ENCODE assay signal across 16 mouse cellular contexts in genomic region chr7:67846796-67847195, GRCm38 (mm10).
DNase-seq lines count a peak whose midpoint lies in the region; ATAC-seq lines count a peak whose summit lies in the region.
"Had no signal": no experiment of that assay in that cellular context is flagged by ENCODE, and none has a peak within 500 bp of the region (broad histone marks: within the 10 kb centered on the region; RNA-seq: fewer than 3 reads in every experiment).

No protein-coding gene starts in this region.

- H3K4me3 ChIP-seq in midbrain, embryonic 11.5 days (ENCODE audit: low read depth, low read length) = no peak overlapping the region
- H3K4me3 ChIP-seq in midbrain, embryonic 14.5 days (replicated peaks; ENCODE audit: low read depth, low read length) = no peak overlapping the region
- H3K4me3 ChIP-seq: midbrain, embryonic 12.5 days; neural tube, embryonic 13.5 days had no signal

- no peak for ATAC-seq in midbrain, embryonic 11.5 days (ENCODE audit: low FRiP score)
- no peak for ATAC-seq in midbrain, embryonic 14.5 days (ENCODE audit: low FRiP score, low TSS enrichment)
- ATAC-seq: forebrain, embryonic 16.5 days; hindbrain, postnatal 0 days had no signal

- no peak overlapping the region for H3K27ac ChIP-seq in midbrain, embryonic 11.5 days (ENCODE audit: low read depth, low read length)
- H3K27ac ChIP-seq in midbrain, embryonic 14.5 days (replicated peaks; ENCODE audit: low read depth, low read length) = no peak overlapping the region
- H3K27ac ChIP-seq: hindbrain, postnatal 0 days; midbrain, embryonic 12.5 days; neural tube, embryonic 13.5 days had no signal

- no peaks in the 10 kb centered on the region for H3K36me3 ChIP-seq in midbrain, embryonic 11.5 days (ENCODE audit: control insufficient read depth, insufficient read depth, low read length)
- H3K36me3 ChIP-seq in midbrain, embryonic 14.5 days (ENCODE audit: control insufficient read depth, insufficient read depth, low read length) = no peaks in the 10 kb centered on the region
- H3K36me3 ChIP-seq: midbrain, embryonic 12.5 days; neural tube, embryonic 13.5 days had no signal

- H3K9ac ChIP-seq in midbrain, embryonic 11.5 days (ENCODE audit: low read length) = no peak overlapping the region
- H3K9ac ChIP-seq in midbrain, embryonic 14.5 days (replicated peaks; ENCODE audit: low read length) = no peak overlapping the region
- H3K9ac ChIP-seq: lung, embryonic 14.5 days; midbrain, embryonic 12.5 days; neural tube, embryonic 13.5 days had no signal

- 0 out of 2 replicates have a peak, but pooled peaks cover 2% of the 10 kb centered on the region for H3K27me3 ChIP-seq in midbrain, embryonic 11.5 days (ENCODE audit: control insufficient read depth, insufficient read depth, low read length)
- no peaks in the 10 kb centered on the region for H3K27me3 ChIP-seq in midbrain, embryonic 14.5 days (ENCODE audit: control insufficient read depth, insufficient read depth, low read length)
- H3K27me3 ChIP-seq: neural tube, embryonic 13.5 days had no signal

- peaks cover 10% of the 10 kb centered on the region; the same call in 1 of the 2 replicates for H3K4me1 ChIP-seq in midbrain, embryonic 11.5 days (ENCODE audit: control insufficient read depth, insufficient read depth, low read length)
- 0 out of 2 replicates have a peak, but pooled peaks cover 6% of the 10 kb centered on the region for H3K4me1 ChIP-seq in midbrain, embryonic 14.5 days (ENCODE audit: control insufficient read depth, insufficient read depth, low read length)

- H3K4me2 ChIP-seq in midbrain, embryonic 11.5 days = no peak overlapping the region
- no peak overlapping the region for H3K4me2 ChIP-seq in midbrain, embryonic 14.5 days (ENCODE audit: low read length)
- H3K4me2 ChIP-seq: lung, embryonic 14.5 days; midbrain, embryonic 12.5 days; neural tube, embryonic 13.5 days had no signal

- WGBS in midbrain, embryonic 11.5 days = 6% methylated on average over 8 of the region's 8 CpGs
- WGBS in midbrain, embryonic 14.5 days = 7% methylated on average over 8 of the region's 8 CpGs

- H3K9me3 ChIP-seq in midbrain, embryonic 11.5 days (ENCODE audit: control insufficient read depth, low read length) = no peaks in the 10 kb centered on the region
- H3K9me3 ChIP-seq in midbrain, embryonic 14.5 days (ENCODE audit: control insufficient read depth, low read length) = no peaks in the 10 kb centered on the region
- H3K9me3 ChIP-seq: midbrain, embryonic 12.5 days; neural tube, embryonic 13.5 days had no signal

- peak; percentile 20 for DNase-seq in embryo, embryonic 11 days
- DNase-seq in embryo, embryonic 9.5 days (ENCODE audit: extremely low spot score) = no peak
- DNase-seq in midbrain, embryonic 11.5 days (ENCODE audit: low spot score, missing footprints) = peak; percentile 79
- DNase-seq in midbrain, embryonic 14.5 days = no peak
- peak; percentile 45 for DNase-seq in kidney, adult 18-20 months
- peak; percentile 50 to 65 for DNase-seq in kidney, postnatal 4 days
- no peak for DNase-seq in cerebellum, adult 9-11 months
- no peak for DNase-seq in spleen, postnatal 14 days (ENCODE audit: low spot score in 2 of 2)
- DNase-seq: adrenal gland, postnatal 25 days; layer of hippocampus, postnatal 36 days; lung, embryonic 14.5 days; retina, postnatal 1 day had no signal

Comparison
In these comparisons a context has a peak if more than half of its experiments do, and no peak if none do; other contexts are left out.
1. DNase-seq: peak in embryo, embryonic 11 days (single experiment), midbrain, embryonic 11.5 days (single experiment), kidney, adult 18-20 months (single experiment) and kidney, postnatal 4 days (2 of 2); none in embryo, embryonic 9.5 days (single experiment), midbrain, embryonic 14.5 days (single experiment), cerebellum, adult 9-11 months (single experiment) and spleen, postnatal 14 days (0 of 2).